Mouse (Mus musculus): Measurements from ENCODE around the gene Apool. TPM values are rescaled to one million over a fixed set of nuclear protein-coding genes. Genes with fewer than 3 reads are reported as not detected.

Gene Apool
- 59.9 and 76.0 TPM in 2 replicates for polyA plus RNA-seq (2014; fragmentation: Nextera tagmentation; extraction: Ambion mirVana)

DNA sequence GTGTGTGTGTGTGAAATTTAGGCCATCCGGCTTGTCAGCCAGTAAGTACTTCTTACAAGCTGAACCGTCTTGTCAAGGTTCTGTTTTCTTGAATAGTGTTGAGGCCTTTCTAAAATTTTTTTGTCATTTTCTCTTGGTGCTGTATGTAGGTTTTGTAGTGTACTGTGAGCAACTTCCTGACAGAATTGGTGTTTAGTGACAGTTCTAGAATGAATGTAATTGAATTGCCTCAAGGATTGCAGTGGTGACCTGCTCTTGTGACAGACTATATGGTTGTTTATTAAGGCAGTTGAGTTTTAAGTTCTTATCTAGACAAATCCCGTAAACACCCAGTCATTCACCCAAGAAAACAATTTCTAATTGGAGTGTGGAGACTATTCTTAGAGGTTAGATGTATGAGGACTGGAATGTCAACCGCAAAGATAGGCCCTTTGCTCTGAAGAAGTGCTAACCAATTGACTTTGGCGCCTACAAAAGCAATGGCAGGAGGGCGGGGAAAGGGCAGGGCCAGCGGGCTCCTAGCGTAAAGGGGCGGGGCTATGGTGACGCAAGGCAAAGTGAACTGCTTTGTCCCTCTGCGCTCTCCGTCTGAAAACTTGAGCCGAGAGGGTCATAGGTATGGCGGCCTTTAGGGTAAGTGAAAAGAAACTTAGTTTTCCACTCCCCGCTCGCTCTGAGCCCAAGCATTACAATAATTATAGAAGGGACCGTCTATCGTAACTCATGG, at the start of gene Apool:
TSS of gene Apool (plus strand) at position 531 of the 727 bp plus-strand sequence.
- ATAC-seq (ENCODE audit: low FRiP score, low TSS enrichment): peak; percentile 97
- Histone ChIP-seq H3K4me3 (ENCODE audit: low read length) (peak within 1 kb of the TSS; percentile 52), H3K4me2 (replicated peaks; ENCODE audit: low read depth, low read length) (peak within 1 kb of the TSS; percentile 36), H3K27ac (ENCODE audit: low read depth, low read length) (0 out of 2 replicates have a peak within 1 kb of the TSS, but pooled peaks have one; percentile 17), H3K27me3 (ENCODE audit: control insufficient read depth, insufficient read depth, low read length) (no peaks in the 10 kb centered on the region), H3K9ac (ENCODE audit: low read depth, low read length) (peak within 1 kb of the TSS; percentile 78), H3K4me1 (ENCODE audit: control insufficient read depth, insufficient read depth, low read length) (no peaks in the 10 kb centered on the region), H3K36me3 (ENCODE audit: control insufficient read depth, insufficient read depth, low read length) (no peaks in the 10 kb centered on the region), H3K9me3 (ENCODE audit: control insufficient read depth, low read length) (no peaks in the 10 kb centered on the region)
- WGBS: 28% methylated on average over 18 of the region's 18 CpGs

DNA sequence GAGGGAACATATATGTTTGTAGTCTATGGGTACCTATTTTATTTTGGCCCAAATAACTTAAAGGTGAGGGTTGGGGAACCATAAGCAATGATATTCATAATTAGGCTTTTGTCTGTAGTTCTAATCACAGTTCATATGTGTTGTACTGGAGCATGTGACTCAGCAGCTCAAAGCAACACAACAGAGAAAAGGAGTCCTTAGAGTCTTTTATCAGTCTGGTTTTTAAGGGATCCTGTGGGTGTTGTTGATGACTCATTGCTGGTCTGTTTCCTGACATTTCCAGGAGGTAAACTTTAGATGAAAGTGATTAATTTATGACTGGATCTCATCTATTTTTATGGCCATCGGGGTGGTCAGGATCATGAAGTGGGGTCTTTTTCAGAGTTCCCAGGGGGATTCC, 37.6 kb upstream of the Apool start:
- 72% methylated on average over 1 of the region's 1 CpGs for WGBS
- H3K4me1 ChIP-seq (ENCODE audit: control insufficient read depth, insufficient read depth, low read length): no peaks in the 10 kb centered on the region
- H3K27ac ChIP-seq (ENCODE audit: low read depth, low read length): no peak overlapping the region
- no peaks in the 10 kb centered on the region for H3K27me3 ChIP-seq (ENCODE audit: control insufficient read depth, insufficient read depth, low read length)
- H3K4me3 ChIP-seq (ENCODE audit: low read length): no peak overlapping the region
- no peaks in the 10 kb centered on the region for H3K9me3 ChIP-seq (ENCODE audit: control insufficient read depth, low read length)
- H3K4me2 ChIP-seq (replicated peaks; ENCODE audit: low read depth, low read length): no peak overlapping the region
- no peaks in the 10 kb centered on the region for H3K36me3 ChIP-seq (ENCODE audit: control insufficient read depth, insufficient read depth, low read length)
- ATAC-seq (ENCODE audit: low FRiP score, low TSS enrichment): no peak
- H3K9ac ChIP-seq (ENCODE audit: low read depth, low read length): no peak overlapping the region

DNA sequence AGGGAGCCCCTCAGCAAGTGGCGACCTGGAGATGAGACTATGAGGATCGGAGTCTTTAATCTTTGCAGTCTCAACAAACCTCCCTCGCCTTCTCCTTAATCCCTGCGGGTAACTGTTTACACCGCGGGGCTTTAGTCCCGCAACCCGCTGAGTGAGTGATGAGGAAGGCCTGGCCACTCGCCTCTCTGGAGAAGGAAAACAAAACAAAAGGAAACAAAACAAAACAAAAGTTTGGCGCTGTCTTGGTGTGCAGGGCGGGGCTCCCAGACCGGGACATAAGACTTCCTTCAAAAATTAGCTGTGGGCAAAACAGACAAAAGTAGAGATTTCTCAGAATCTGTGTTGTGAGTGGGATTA, 375 bp downstream of the Apool start:
- 17% methylated on average over 12 of the region's 12 CpGs for WGBS
- peak overlapping the region; percentile 52 for H3K4me3 ChIP-seq (ENCODE audit: low read length)
- H3K9ac ChIP-seq (ENCODE audit: low read depth, low read length): peak overlapping the region; percentile 78
- ATAC-seq (ENCODE audit: low FRiP score, low TSS enrichment): peak; percentile 68
- H3K27me3 ChIP-seq (ENCODE audit: control insufficient read depth, insufficient read depth, low read length): no peaks in the 10 kb centered on the region
- 0 out of 2 replicates have a peak overlapping the region, but pooled peaks have one; percentile 17 for H3K27ac ChIP-seq (ENCODE audit: low read depth, low read length)
- H3K9me3 ChIP-seq (ENCODE audit: control insufficient read depth, low read length): no peaks in the 10 kb centered on the region
- H3K36me3 ChIP-seq (ENCODE audit: control insufficient read depth, insufficient read depth, low read length): no peaks in the 10 kb centered on the region
- peak overlapping the region; percentile 36 for H3K4me2 ChIP-seq (replicated peaks; ENCODE audit: low read depth, low read length)
- no peaks in the 10 kb centered on the region for H3K4me1 ChIP-seq (ENCODE audit: control insufficient read depth, insufficient read depth, low read length)

DNA sequence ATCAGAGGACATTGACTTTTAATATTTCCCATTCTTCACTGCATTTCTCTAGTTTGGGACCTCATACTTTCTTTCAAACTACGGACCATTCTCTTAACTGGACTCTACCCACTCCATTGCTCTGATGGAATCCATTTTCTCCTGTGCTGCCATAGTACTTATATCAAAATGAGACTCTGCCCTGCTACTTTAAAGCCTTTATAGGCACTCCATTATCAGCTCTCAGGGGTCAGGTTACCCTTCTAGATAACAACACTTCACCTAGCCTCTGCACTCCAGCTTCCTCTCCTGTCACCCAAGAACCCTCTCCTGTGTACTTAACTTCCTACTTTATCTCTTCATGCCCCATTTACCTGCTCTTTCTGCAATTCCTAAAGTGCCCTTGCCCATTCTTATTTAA, 960 bp downstream of the Apool start:
- Histone ChIP-seq H3K4me2 (replicated peaks; ENCODE audit: low read depth, low read length) (peak overlapping the region; percentile 36), H3K9me3 (ENCODE audit: control insufficient read depth, low read length) (no peaks in the 10 kb centered on the region), H3K9ac (ENCODE audit: low read depth, low read length) (peak overlapping the region; percentile 78; the same call in 1 of the 2 replicates), H3K36me3 (ENCODE audit: control insufficient read depth, insufficient read depth, low read length) (no peaks in the 10 kb centered on the region), H3K27ac (ENCODE audit: low read depth, low read length) (no peak overlapping the region), H3K27me3 (ENCODE audit: control insufficient read depth, insufficient read depth, low read length) (no peaks in the 10 kb centered on the region), H3K4me1 (ENCODE audit: control insufficient read depth, insufficient read depth, low read length) (no peaks in the 10 kb centered on the region), H3K4me3 (ENCODE audit: low read length) (peak overlapping the region; percentile 52)
- 56% methylated on average over 1 of the region's 1 CpGs for WGBS
- no peak for ATAC-seq (ENCODE audit: low FRiP score, low TSS enrichment)

GRCm38 (mm10) chrX:112320273-112320672, 9.1 kb downstream of the Apool start:
- H3K4me3 ChIP-seq (ENCODE audit: low read length): no peak overlapping the region
- ATAC-seq (ENCODE audit: low FRiP score, low TSS enrichment): no peak
- no peaks in the 10 kb centered on the region for H3K4me1 ChIP-seq (ENCODE audit: control insufficient read depth, insufficient read depth, low read length)
- H3K36me3 ChIP-seq (ENCODE audit: control insufficient read depth, insufficient read depth, low read length): no peaks in the 10 kb centered on the region
- no peak overlapping the region for H3K27ac ChIP-seq (ENCODE audit: low read depth, low read length)
- no peaks in the 10 kb centered on the region for H3K9me3 ChIP-seq (ENCODE audit: control insufficient read depth, low read length)
- H3K9ac ChIP-seq (ENCODE audit: low read depth, low read length): no peak overlapping the region
- H3K27me3 ChIP-seq (ENCODE audit: control insufficient read depth, insufficient read depth, low read length): no peaks in the 10 kb centered on the region
- no peak overlapping the region for H3K4me2 ChIP-seq (replicated peaks; ENCODE audit: low read depth, low read length)

DNA sequence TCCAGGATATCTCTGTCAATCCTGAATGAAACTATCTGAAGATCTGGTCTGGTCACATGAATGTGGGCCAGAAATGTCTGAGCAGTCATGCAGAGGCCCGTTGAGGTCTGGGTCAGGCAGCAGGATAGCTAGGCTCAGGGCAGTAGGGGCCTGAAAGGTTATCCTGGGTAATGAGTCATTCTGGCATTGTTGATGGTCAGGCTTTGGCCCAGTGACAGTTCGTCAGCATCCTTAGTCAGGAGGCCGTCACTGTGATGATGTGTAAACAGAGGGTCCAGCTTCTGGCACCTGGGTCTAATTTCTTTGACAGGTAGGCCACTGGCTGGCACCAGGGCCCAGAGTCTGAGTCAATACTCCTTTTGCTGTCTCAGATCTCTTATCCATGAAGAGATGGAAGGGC, 28.4 kb downstream of the Apool start:
- WGBS: 86% methylated on average over 3 of the region's 3 CpGs
- H3K4me1 ChIP-seq (ENCODE audit: control insufficient read depth, insufficient read depth, low read length): no peaks in the 10 kb centered on the region
- no peak overlapping the region for H3K9ac ChIP-seq (ENCODE audit: low read depth, low read length)
- ATAC-seq (ENCODE audit: low FRiP score, low TSS enrichment): no peak
- H3K9me3 ChIP-seq (ENCODE audit: control insufficient read depth, low read length): no peaks in the 10 kb centered on the region
- no peak overlapping the region for H3K4me3 ChIP-seq (ENCODE audit: low read length)
- H3K4me2 ChIP-seq (replicated peaks; ENCODE audit: low read depth, low read length): no peak overlapping the region
- no peaks in the 10 kb centered on the region for H3K27me3 ChIP-seq (ENCODE audit: control insufficient read depth, insufficient read depth, low read length)
- no peak overlapping the region for H3K27ac ChIP-seq (ENCODE audit: low read depth, low read length)
- no peaks in the 10 kb centered on the region for H3K36me3 ChIP-seq (ENCODE audit: control insufficient read depth, insufficient read depth, low read length)

DNA sequence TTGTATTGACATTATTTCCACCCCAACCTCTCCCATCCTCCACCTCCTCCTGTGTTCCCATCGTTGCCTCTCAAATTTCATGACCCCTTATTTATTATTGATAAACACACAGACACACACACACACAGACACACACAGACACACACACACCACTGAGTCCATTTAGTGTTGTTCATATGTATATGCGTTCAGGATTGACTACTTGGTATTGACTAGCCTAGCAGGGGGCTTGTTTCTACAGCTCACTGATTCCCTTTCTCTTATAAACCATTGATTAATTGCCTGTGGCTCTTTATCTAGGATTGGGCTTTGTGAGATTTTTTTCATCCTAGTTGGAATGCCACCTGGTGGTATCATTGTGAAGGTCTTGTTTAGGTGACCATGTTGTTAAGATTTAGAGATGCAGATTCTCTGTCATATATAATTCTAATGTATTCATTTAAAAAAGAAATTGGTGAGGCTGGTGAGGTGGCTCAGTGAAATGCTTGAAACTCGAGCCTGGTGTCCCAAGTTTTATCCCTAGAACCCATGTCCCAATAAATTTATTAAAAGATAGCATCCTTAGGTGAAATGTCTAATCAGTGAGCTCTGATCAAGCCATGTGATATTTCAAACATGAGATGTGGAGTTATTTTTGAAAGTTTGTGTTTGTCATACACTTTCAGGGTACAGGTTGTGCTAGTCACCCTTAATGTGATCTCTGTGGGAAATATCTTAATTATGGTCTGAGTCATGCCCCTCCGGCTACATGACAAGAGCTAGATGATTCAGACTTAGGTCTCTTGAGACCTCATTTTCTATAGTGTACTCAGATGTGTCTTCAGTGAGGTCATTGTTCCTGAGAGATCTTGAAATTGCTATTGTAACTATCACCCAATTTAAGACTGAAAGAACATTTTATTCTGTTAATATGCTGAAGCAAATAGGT, 36.6 kb downstream of the Apool start:
- Histone ChIP-seq H3K4me3 (ENCODE audit: low read length) (no peak overlapping the region), H3K4me1 (ENCODE audit: control insufficient read depth, insufficient read depth, low read length) (no peaks in the 10 kb centered on the region), H3K27ac (ENCODE audit: low read depth, low read length) (no peak overlapping the region), H3K9ac (ENCODE audit: low read depth, low read length) (no peak overlapping the region), H3K4me2 (replicated peaks; ENCODE audit: low read depth, low read length) (no peak overlapping the region), H3K36me3 (ENCODE audit: control insufficient read depth, insufficient read depth, low read length) (no peaks in the 10 kb centered on the region), H3K27me3 (ENCODE audit: control insufficient read depth, insufficient read depth, low read length) (no peaks in the 10 kb centered on the region), H3K9me3 (ENCODE audit: control insufficient read depth, low read length) (no peaks in the 10 kb centered on the region)
- no peak for ATAC-seq (ENCODE audit: low FRiP score, low TSS enrichment)
- WGBS: 70% methylated on average over 4 of the region's 4 CpGs

DNA sequence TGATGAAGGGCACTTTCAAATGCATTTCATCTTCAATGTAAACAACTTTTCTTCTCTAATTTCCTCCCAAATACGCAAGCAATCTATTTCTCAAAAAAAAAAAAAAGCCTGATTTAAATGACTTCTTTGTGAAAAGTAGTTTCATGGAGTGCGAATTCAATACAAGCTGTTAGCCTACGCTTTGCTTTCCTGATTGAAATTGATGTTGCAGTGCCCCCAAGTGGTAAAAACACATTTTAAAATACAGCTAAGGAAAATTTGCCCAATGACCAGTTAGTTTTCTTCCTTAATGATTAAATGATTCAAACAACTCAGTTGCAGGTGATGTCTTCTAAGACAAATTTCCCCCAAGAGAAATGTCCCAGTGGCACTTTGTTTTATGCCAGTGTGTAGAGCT, 37.3 kb downstream of the Apool start:
- no peak overlapping the region for H3K4me3 ChIP-seq (ENCODE audit: low read length)
- H3K27me3 ChIP-seq (ENCODE audit: control insufficient read depth, insufficient read depth, low read length): no peaks in the 10 kb centered on the region
- H3K4me1 ChIP-seq (ENCODE audit: control insufficient read depth, insufficient read depth, low read length): no peaks in the 10 kb centered on the region
- no peak overlapping the region for H3K9ac ChIP-seq (ENCODE audit: low read depth, low read length)
- no peaks in the 10 kb centered on the region for H3K36me3 ChIP-seq (ENCODE audit: control insufficient read depth, insufficient read depth, low read length)
- ATAC-seq (ENCODE audit: low FRiP score, low TSS enrichment): no peak
- no peak overlapping the region for H3K27ac ChIP-seq (ENCODE audit: low read depth, low read length)
- WGBS: 49% methylated on average over 3 of the region's 3 CpGs
- H3K9me3 ChIP-seq (ENCODE audit: control insufficient read depth, low read length): no peaks in the 10 kb centered on the region
- no peak overlapping the region for H3K4me2 ChIP-seq (replicated peaks; ENCODE audit: low read depth, low read length)

- Histone ChIP-seq H3K27ac (ENCODE audit: low read depth, low read length) (no peak overlapping the region), H3K36me3 (ENCODE audit: control insufficient read depth, insufficient read depth, low read length) (no peaks in the 10 kb centered on the region; the same call in 1 of the 2 replicates), H3K27me3 (ENCODE audit: control insufficient read depth, insufficient read depth, low read length) (no peaks in the 10 kb centered on the region), H3K9me3 (ENCODE audit: control insufficient read depth, low read length) (peaks cover 5% of the 10 kb centered on the region), H3K4me1 (ENCODE audit: control insufficient read depth, insufficient read depth, low read length) (no peaks in the 10 kb centered on the region), H3K4me3 (ENCODE audit: low read length) (no peak overlapping the region), H3K9ac (ENCODE audit: low read depth, low read length) (no peak overlapping the region), H3K4me2 (replicated peaks; ENCODE audit: low read depth, low read length) (no peak overlapping the region)
- ATAC-seq (ENCODE audit: low FRiP score, low TSS enrichment): no peak
- 54% methylated on average over 4 of the region's 4 CpGs for WGBS
Observed at GRCm38 (mm10) chrX:112368426-112368825, 57.3 kb downstream of the Apool start.
